Mouse (Mus musculus) ES-E14 (cell line): ENCODE data around the gene Tmem40.

Experiments used
- HCFC1 ChIP-seq: IDR thresholded peaks from 2 replicates; pipeline ENCODE4 v1.6.1; 2012; ENCODE audit warnings: low read length, inconsistent platforms, borderline replicate concordance; ENCODE audit not compliant: insufficient read depth
- MAFK ChIP-seq: IDR thresholded peaks from 2 replicates; pipeline ENCODE4 v1.6.1; 2014; ENCODE audit warnings: mild to moderate bottlenecking, low read depth, low read length, inconsistent platforms; ENCODE audit not compliant: insufficient read depth
- ZC3H11A ChIP-seq: IDR thresholded peaks from 2 replicates; pipeline ENCODE4 v1.6.1; 2012; ENCODE audit warnings: low read depth, mild to moderate bottlenecking, inconsistent platforms, low read length, borderline replicate concordance

GRCm38 (mm10) chr6:115758981-115759435 lies 3.2 kb downstream of the Tmem40 start:
- TF ChIP-seq HCFC1, result no peak
- no peak for TF ChIP-seq MAFK
- no peak for TF ChIP-seq ZC3H11A
